Mouse (Mus musculus) inflammation-experienced regulatory T-cells, adult 6 months (primary cell): ENCODE data around the gene A830031A19Rik. TPM values are rescaled to one million over a fixed set of nuclear protein-coding genes. Genes with fewer than 3 reads are reported as not detected.

Experiments used
- ATAC-seq: one replicate; pipeline ENCODE4 v1.8.0; 2017
- polyA plus RNA-seq, 3 experiments: library from polyadenylated mRNA; unstranded; fragments of 100-300 nt; shearing (Covaris generic); gene quantifications; one replicate each; pipeline ENCODE4 v1.2.1; 2017

Gene A830031A19Rik
- polyA plus RNA-seq, 3 experiments from 2014 or later: not detected

DNA sequence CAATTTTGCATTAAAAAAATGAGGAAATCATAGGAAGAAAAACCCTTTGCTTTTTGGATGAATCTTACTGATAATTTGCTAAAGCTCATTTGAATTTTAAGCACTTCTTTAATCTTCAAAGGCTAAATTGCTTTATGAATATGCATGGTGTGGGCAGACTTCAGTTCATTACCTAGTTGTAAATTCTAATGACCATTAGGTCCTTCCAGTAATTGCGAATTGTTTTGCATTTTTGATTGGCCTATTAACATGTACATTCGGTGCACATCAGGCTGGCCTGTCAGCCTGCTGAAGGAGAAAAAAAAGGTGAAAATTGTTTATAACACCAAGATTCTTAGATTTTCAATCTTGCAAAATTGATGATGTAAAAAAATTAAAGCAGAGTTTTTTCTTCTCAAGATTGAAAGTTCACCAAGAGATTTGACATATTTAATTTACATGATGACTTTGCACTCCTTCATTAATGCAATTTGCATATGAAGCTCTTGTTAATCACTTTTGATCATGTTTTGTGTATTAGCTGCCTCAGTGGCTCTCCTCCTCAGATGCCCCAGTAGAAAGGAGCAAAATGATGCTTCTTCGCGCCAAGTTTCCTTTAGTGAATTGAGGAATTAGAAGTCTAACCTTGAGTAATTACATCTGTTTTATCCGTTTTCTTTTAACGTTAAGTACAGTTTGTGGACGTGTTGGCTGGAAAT lies 21.0 kb upstream of the A830031A19Rik start:
- no peak for ATAC-seq

DNA sequence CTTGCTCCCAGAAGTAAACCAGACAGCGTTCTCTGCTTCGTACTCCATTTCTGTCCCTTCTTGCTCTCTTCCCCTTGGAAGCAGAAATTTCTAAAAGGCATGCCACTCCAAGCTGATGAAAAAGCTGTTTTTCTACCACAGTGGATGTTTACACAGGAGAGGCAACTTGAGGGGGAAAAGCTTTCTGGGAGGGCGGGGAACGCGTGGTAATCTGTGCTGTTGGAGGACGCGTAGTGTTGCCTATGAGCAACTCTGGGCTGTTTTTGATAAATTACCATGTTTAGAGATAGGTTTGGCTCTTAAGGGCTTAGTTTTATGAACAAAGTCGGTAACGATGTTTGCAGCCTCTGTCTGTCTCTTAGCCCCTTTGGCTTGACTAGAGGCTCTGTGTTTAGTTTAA lies 20.4 kb upstream of the A830031A19Rik start:
- ATAC-seq: no peak

- ATAC-seq: no peak
Observed at GRCm38 (mm10) chr11:24094086-24094487, 19.2 kb upstream of the A830031A19Rik start.

DNA sequence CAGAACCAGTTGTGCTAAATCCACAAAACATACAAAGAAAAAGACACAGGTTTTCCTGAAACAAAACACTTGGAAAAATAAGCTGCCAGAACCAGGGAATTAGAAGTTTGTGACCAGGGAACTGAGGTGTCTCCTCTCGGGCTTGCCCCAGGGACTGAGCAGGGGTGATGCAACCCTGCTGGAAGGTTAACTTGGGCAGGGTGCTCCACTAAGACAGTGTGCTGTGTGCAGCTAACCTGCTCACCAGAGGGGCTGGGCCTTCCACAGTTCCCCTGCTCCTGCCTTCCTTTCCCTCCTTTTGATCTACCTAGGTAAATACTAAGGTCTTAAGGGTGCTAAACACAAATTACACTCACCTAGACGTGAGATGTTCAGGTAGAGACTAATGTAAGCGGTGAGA lies 17.8 kb upstream of the A830031A19Rik start:
- no peak for ATAC-seq

DNA sequence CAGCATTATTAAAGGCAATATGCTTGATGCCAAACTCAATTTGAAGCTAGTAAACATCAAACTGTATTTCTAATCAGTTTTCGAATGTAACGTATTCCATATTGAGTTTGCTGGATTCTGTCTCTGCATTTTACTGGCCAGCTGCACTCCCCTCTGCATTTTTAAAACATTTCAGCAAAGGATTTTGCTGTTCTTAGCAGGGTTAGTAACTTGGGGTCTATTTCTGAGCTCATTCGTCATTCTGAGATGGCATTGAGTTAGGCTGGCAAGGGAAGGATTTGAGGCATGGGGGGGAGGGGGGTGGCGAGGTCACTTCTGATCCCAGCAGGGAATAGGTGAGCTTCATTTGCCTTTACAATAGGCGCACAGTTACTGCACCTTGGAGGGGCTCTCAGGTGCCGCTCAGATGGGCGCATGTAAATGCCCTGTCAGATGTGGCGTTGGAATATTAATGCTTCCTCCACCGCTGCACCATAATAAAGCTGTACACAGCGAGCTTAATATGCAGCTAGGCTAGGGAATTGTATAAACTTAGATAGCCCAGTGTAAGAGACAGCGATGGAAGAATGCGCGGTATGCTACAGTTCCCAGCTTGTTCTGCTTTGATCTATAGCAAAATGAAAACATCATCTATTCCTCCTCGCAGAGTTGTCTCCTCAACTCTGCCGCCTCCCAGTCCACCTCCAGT lies 16.7 kb upstream of the A830031A19Rik start:
- no peak for ATAC-seq

- no peak for ATAC-seq
Observed at GRCm38 (mm10) chr11:24090443-24090842, 15.6 kb upstream of the A830031A19Rik start.

DNA sequence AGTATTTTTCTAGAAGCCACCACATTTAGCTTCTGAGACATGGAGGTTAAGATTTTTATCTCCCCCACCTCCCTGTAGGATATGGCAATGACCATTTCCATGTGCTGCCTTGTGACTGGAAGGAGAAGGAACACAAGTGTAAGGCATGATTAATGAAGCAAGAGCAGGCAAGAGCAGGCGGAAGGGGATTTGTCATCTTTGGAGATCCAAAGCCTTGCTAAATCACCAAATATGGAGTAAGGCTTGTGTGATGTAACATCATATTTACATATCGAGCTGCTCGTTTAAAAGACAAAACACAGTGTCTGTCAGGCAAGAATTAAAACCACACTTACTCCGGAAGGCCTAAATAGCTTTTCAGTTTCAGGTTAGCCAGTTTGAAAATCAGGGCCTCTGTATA lies 12.2 kb upstream of the A830031A19Rik start:
- ATAC-seq: no peak

DNA sequence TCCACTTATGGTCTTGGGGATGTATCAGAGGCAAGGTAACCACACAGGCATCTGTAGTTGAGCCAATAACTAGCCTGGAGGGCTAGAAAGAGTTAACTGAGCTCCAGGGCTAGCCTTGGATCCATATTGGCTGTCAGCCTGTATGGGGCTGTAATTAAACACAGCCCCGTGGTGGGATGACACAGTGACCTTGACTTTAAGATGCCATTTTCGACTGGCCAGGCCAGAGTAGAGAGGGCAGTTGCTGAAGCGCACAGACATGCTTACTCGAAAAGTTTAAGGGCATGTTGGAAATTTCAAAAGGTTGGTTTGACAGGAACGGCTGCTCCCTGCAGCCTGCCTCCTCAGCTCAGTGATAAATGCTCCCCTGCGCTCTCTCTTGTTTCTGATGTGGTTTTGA lies 11.1 kb upstream of the A830031A19Rik start:
- no peak for ATAC-seq

DNA sequence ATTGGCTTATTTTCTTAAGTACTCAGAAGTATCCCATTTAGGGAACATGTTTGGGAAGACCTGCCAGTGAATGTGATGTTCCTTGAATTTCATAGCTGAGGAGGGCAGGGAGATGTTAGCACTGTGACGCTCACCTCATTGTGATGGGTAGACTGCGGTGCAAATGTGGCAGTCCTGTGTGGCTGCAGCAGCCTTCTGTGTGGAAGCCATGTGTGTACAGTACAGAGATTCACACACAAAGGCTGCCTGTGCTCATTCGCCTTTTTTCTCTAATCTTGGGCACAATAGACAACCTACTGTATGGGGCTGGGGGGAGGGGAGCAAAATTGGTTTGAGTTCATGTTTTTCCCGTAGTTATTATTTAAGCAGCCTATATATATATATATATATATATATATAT lies 9.7 kb upstream of the A830031A19Rik start:
- ATAC-seq: no peak

GRCm38 (mm10) chr11:24084077-24084476 lies 9.2 kb upstream of the A830031A19Rik start:
- no peak for ATAC-seq

DNA sequence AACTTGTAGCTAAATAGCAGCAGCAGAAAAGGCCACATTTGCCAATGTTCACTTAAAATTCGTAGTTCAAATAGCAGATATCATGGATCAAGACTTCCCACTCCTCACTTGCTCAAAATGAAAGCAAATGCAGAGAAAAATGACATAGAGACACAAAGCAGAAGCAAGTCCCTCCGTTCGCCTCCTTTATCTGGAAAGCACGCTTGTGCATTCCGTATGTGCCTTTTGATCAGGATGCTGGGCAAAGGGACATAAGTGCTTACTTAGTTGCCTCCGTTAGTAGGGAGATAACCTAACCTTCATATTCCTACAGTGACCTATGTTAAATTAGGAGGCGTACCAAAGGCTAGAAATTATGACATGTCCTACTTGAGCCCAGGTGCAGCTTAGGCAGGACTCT lies 8.6 kb upstream of the A830031A19Rik start:
- no peak for ATAC-seq

- ATAC-seq: no peak
Observed at GRCm38 (mm10) chr11:24083076-24083405, 8.2 kb upstream of the A830031A19Rik start.

- ATAC-seq: no peak
Observed at GRCm38 (mm10) chr11:24082385-24083075, 7.7 kb upstream of the A830031A19Rik start.

DNA sequence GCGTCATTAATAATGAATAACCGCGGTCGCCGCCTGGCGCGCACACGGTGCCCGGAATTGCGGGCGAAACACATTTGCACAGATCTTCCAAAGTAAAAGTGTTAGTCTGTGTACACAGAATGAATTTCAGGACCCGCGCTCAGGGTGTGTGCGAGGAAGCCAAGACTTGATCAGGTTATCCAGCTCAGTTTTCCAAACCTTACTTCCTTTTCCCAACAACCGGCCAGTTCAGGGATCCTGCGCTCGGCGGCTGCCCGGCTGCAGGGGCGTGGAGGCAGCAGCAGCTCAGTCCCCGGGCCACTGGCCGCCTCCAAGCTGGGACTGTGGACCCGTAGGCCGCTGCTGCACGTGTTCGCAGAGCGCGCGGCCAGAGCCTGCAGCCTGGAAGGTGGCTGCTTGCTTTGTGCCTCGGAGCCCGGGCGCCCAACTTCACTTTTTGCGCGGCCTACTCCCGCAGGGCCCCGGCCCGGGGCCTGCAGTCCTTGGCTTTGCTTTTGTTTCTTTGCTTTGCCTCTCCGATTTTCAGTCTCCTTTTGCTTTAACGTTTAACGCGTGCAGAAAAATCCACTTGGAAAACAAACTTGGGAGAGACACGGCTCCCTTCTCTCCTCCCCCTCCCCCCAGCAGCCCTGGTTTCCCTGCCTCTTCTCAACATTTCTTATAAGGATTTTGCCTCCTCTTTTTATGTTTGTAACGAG lies 7.0 kb upstream of the A830031A19Rik start:
- no peak for ATAC-seq

DNA sequence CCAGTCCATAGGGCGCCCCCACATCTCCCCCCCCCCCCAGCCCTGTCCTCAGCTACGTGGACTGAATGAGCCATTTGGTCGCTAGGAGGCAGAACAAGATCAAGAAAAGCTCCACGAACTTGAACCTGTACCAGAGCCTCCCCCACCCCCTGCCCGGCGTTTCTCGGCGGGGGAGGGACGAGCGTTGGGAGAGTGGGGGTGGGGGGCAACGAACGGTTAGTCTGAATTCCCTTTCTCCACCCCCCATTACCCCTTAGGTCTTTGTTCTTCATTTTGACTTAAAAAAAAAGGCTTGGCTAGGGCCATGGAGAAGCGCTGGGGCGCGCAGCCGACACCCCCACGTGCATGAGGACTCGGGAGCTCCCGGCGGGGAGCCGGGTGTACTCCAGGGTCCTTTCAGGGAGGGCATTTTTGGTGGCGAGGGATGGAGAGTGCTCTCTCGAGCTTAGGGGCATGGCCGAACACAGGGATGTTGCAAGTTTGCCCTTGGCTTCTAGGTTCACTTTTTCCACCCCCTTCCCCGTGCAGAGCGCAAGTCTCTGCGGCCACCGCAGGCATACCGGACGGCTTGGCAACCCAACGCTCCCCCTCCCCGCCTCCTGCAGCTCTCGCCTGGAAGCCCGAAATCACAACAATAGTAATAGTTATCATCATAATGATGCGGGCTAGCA lies 6.3 kb upstream of the A830031A19Rik start:
- ATAC-seq: no peak

- ATAC-seq: no peak
Observed at GRCm38 (mm10) chr11:24080541-24080940, 5.7 kb upstream of the A830031A19Rik start.

- ATAC-seq: no peak
Observed at GRCm38 (mm10) chr11:24079392-24080391, 4.8 kb upstream of the A830031A19Rik start.

GRCm38 (mm10) chr11:24078706-24079316 lies 4.0 kb upstream of the A830031A19Rik start:
- ATAC-seq: no peak

- ATAC-seq: no peak
Observed at GRCm38 (mm10) chr11:24077795-24078705, 3.2 kb upstream of the A830031A19Rik start, which contains the start of gene Bcl11a. Bcl11a (plus strand) TSS chr11:24078056.
